Mouse (Mus musculus): ENCODE results near the gene Myg1.
"Not testable (repeated sequence)": the region's sequence is repeated elsewhere in the genome, so short reads cannot be mapped to it uniquely, and the experiment has no call there.

Gene Myg1

DNA sequence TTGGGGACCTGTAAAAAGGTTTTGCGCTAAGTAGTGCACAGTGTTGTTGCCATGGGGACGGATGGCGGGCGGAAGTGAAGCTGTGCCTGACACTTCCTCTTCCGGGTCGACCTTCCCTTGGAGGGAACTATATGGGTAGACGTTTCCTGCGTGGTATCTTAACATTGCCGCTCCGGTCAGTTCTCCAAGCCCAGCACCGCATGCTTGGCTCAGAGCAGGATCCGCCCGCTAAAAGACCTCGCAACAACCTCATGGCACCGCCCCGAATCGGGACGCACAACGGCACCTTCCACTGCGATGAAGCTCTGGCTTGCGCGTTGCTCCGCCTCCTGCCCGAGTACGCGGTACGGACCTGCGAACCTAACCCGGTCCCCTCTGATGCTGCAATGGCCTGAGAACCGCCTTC lies at the start of gene Myg1:
Myg1 (plus strand) TSS at position 100 of the 406 bp plus-strand sequence.
- DNase-seq = peak; percentile 75

DNA sequence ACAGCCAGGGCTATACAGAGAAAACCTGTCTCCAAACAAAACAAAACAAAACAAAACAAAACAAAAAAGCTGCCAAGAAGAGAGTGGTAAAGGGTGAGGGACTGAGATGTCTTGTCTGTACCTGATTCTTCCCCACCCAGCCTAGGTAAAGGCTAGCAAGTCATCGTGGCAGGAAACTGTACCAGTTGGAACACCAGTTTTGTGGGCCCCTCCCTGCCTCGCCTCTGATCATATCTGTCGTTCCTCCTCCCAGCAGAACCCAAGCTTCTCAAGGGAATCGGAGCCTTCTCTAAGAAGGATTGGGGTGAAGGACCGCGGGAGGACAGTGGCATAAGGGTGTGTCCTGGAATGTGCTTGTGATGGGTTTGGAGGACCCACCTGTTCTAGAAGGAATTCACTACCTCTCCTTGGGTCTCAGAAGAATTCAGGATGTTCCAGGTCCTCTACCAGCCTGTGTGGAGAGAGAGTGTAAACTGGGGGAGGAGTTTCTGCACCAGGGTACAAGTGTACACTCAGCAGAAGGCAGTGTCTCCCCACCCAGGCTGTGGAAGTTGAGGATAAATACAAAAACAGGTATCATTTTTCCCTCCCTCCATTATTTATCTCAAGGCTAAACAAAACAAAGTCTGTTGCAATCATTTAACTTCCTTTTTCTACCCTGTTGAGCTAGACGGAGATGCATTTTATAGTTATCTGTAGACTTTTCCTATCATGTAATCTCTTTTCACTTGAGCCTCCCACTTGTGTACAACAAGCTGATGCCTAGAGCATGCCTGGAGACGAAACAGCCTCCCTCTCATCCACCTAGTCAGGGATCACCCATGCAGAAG lies 48.8 kb upstream of the Myg1 start:
- DNase-seq = no peak

DNA sequence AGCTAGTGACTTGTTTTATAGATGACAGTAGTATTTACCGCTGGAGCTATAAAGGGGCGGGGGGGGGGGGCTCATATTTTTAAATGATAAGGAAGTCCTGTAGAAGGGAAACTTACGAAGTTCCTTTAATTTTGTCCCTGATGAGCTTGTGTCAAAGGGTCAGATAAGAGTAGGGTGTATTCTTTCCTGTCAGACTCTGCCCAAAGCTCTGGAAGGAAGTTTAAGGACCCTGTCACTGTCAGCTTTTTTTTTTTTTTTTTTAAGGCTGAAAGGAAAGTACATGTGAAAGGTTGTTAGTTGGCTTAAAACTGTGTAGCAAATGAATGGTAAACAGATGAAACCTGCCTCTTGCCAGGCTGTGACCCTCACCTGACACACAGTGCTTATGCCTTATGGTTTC lies 47.9 kb upstream of the Myg1 start:
- DNase-seq = no peak

- DNase-seq = peak; percentile 20
Observed at GRCm38 (mm10) chr15:102287395-102287794, 44.1 kb upstream of the Myg1 start.

- peak; percentile 91 for DNase-seq
Observed at GRCm38 (mm10) chr15:102295633-102296367, 35.7 kb upstream of the Myg1 start, which contains the start of gene Espl1. Espl1 (plus strand) TSS chr15:102296266.

DNA sequence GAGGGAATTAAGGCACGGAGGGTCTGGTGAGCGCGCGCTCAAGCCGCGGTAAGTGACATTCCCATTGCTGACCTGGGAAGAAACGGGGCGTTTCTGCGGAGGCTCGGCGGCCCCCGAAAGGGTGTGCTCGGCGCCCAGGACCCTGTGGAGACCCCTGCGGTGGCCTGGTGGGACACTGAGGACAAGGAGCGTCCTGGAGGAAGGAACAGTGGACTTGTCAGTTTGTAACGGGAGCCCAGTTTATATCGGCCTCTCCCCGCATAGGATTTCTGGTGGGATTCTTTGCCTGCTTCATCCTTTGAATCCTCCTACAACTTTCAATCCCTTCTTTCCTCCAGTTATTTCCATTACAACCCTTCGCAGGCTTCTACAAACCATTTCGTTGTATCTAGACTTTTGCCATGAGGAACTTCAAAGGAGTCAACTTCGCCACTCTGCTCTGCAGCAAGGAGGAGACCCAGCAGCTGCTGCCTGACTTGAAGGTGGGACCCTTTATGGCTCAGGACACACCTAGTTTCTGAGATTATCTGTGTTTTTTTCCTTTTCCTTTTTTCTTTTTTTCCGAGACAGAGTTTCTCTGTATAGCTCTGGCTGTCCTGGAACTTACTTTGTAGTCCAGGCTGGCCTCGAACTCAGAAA lies 35.0 kb upstream of the Myg1 start:
- DNase-seq = no peak

GRCm38 (mm10) chr15:102302542-102302941 lies 29.0 kb upstream of the Myg1 start:
- DNase-seq = no peak

GRCm38 (mm10) chr15:102308717-102309116 lies 22.8 kb upstream of the Myg1 start:
- DNase-seq = no peak

GRCm38 (mm10) chr15:102310074-102310845 lies 21.2 kb upstream of the Myg1 start:
- no peak for DNase-seq

- DNase-seq = no peak
Observed at GRCm38 (mm10) chr15:102311489-102311888, 20.0 kb upstream of the Myg1 start.

- no peak for DNase-seq
Observed at GRCm38 (mm10) chr15:102315292-102315691, 16.2 kb upstream of the Myg1 start.

GRCm38 (mm10) chr15:102316263-102316662 lies 15.2 kb upstream of the Myg1 start:
- DNase-seq = peak; percentile 51

DNA sequence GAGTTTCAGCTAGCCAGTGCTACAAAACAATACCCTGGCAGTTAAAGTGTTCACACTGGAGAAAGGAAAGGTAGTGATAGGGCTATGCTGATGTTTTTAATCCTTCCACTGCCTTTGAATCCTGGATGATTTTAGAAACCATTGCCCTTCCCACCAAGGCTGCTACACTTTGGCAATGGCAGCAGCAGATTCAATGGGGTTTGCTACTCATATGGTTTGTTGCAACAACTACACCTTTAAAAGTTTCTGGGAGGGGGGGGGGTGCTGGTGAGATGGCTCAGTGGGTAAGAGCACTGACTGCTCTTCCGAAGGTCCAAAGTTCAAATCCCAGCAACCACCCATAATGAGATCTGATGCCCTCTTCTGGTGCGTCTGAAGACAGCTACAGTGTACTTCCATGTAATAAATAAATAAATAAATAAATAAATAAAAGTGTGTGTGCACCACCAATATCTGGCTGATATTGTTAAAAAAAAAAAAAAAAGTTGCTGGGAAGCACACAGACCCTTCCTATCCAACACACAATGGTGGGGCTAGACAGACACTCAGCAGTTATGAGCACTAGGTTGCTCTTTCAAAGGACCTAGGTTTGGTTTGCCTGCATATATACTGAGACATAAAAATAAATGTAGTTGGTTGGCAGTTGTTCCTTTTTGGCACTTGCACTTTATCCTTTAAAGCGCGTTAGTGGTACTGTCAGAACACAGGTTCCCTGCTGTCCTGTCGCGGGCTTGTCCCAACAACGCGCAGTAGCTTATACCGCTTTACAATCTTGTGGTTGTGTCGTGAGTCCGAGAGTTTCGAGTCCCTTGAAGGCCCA lies 6.6 kb upstream of the Myg1 start:
- DNase-seq = no peak

DNA sequence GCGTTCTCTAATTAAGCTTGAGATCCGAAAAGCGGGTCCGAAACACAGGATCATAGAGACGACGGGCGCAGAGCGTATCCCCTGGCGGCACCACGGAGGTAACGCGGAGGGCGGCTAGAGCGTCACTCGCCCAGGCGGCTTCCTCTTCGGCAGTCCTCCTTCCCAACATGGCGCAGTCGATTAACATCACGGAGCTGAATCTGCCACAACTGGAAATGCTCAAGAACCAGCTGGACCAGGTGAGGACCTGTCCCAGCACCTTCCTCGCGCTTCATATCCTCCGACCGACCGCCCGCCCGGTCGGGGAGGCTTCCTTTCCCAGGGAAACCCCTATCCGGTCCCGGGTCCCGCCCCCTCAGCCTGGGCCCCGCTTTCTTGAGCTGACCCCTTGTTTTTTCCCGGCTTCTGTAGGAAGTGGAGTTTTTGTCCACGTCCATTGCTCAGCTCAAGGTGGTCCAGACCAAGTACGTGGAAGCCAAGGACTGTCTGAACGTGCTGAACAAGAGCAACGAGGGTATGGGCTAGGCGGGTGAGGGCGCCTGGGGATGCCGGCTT lies 5.4 kb upstream of the Myg1 start, which contains the start of gene Pfdn5:
Pfdn5 (plus strand) TSS at position 95 of the 555 bp plus-strand sequence.
- peak; percentile 86 for DNase-seq

GRCm38 (mm10) chr15:102326892-102327291 lies 4.6 kb upstream of the Myg1 start:
- no peak for DNase-seq

- no peak for DNase-seq
Observed at GRCm38 (mm10) chr15:102335254-102335653, 3.7 kb downstream of the Myg1 start.

DNA sequence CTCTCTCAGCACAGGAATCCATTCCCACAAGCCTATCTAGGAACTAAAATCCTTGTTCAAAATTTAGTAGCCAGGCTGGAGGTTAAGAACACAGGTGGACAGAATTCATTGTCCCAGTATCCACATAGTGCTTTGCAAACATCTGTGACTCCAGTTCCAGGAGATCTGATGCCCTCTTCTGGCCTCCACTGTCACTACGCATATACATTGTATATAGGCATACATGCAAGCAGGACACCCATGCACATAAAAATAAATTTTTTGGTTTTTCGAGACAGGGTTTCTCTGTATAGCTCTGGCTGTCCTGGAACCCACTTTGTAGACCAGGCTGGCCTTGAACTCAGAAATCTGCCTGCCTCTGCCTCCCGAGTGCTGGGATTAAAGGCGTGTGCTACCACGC lies 4.4 kb downstream of the Myg1 start:
- DNase-seq = not testable (repeated sequence)

GRCm38 (mm10) chr15:102336946-102337345 lies 5.4 kb downstream of the Myg1 start:
- no peak for DNase-seq

- DNase-seq = no peak
Observed at GRCm38 (mm10) chr15:102339612-102340011, 8.1 kb downstream of the Myg1 start.

GRCm38 (mm10) chr15:102341580-102341979 lies 10.1 kb downstream of the Myg1 start:
- DNase-seq = no peak

DNA sequence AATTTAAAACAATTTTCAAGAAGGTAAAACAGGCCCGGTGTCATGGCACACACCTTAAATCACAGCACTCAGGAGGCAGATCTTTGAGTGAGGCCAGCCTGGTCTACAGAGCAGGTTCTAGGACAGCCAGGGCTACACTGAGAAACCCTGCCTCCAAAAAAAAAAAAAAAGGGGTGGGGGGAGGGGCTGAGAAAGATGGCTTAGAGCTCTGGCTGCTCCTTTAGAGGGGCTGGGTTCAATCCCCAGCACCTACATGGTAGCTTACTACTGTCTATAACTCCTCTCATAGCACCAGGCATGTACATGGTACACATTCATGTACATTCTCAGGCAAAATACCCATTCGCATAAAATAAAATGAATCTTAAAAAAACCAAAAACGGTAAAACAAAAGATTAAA lies 13.0 kb downstream of the Myg1 start:
- no peak for DNase-seq

Data from cerebellum, adult 8-10 months (tissue).